Mouse (Mus musculus): ENCODE measurements around the gene Rtl10. TPM values are rescaled to one million over a fixed set of nuclear protein-coding genes. Genes with fewer than 3 reads are reported as not detected.
A peak's percentile ranks its signal among the peaks of the same experiment; 100 is the strongest.

Gene Rtl10
- polyA plus RNA-seq, 1 experiment from 2014 or later: 1.5 TPM

DNA sequence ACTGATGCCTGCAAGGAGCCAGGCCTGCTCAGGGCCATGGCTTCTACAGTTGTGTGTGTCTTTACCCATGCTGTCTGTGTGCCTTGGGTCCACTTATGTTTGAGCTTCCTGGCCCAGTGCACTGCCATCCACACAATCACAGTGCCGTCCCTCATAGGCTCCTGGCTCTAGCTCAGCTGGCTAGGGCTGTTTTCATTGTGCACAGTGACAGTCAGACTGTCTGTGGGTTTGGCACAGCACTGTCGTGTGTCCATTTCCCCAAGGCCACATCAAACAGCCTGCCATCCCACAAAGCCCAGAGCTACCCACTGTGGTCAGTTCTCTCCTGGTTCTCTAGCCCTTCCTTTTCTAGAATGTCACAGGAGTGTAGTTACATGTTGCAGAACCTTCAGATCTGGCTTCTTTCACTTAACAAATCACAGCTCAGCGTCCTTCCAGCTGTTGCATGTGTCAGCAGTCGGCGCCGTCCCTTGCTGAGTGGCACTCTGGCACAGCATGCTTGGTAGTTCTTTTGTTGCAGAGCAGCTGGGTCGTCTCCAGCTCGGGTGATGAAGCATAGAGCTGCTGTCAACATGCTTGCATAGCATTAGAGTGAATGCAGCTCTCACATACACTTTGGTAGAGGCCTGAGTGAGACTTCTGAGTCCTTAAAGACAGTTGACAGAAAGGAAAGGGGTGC, 44.6 kb downstream of the Rtl10 start:
- ATAC-seq (ENCODE audit: insufficient number of reproducible peaks, insufficient read depth, low FRiP score, low read depth): peak; percentile 61; the same call in 1 of the 2 replicates
- Histone ChIP-seq H3K9ac (ENCODE audit: low read length) (no peak overlapping the region), H3K4me3 (ENCODE audit: control insufficient read depth in 1 of 2, insufficient read depth in 1 of 2, low read depth in 1 of 2, low read length in 2 of 2) (no peak overlapping the region), H3K36me3 (ENCODE audit: control insufficient read depth, insufficient read depth, low read length) (no peaks in the 10 kb centered on the region), H3K4me1 (ENCODE audit: control insufficient read depth in 2 of 2, insufficient read depth in 2 of 2, low read length in 2 of 2) (peaks cover 10 to 12% of the 10 kb centered on the region in 2 experiments), H3K27me3 (ENCODE audit: control insufficient read depth, insufficient read depth, low read length) (peaks cover 6% of the 10 kb centered on the region; the same call in 1 of the 2 replicates), H3K4me2 (ENCODE audit: low read length) (no peak overlapping the region), H3K27ac (replicated peaks in 1 of 2; ENCODE audit: control insufficient read depth in 1 of 2, insufficient read depth in 1 of 2, low read depth in 2 of 2, low read length in 2 of 2) (no peak overlapping the region), H3K9me3 (ENCODE audit: control insufficient read depth, low read length) (no peaks in the 10 kb centered on the region)
- whole genome bisulfite sequencing: 33% methylated on average over 8 of the region's 8 CpGs

DNA sequence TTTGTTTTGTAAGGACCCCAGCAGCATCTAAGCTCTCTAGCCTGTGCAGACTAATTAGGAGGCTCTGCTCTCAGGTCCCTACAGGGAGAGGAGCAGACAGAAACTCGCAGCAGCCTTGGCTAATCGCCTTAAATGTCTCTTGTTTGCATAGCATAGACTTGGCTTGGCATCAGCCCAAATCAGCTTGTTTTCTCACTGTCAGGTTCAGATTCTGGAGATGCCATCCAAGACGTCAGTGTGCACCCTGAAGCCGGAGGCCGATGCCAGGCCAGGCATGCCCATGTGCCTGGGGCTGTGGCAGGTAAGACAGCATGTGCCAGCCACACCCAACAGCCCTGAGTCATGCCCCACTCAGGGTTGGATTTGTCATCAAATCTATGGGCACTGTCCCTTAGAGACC, 49.2 kb downstream of the Rtl10 start:
- no peaks in the 10 kb centered on the region for H3K9me3 ChIP-seq (ENCODE audit: control insufficient read depth, low read length)
- ATAC-seq (ENCODE audit: insufficient number of reproducible peaks, insufficient read depth, low FRiP score, low read depth): no peak
- peaks cover 2% of the 10 kb centered on the region; the same call in 1 of the 2 replicates for H3K27me3 ChIP-seq (ENCODE audit: control insufficient read depth, insufficient read depth, low read length)
- no peak overlapping the region for H3K27ac ChIP-seq (replicated peaks in 1 of 2; ENCODE audit: control insufficient read depth in 1 of 2, insufficient read depth in 1 of 2, low read depth in 2 of 2, low read length in 2 of 2)
- H3K36me3 ChIP-seq (ENCODE audit: control insufficient read depth, insufficient read depth, low read length): no peaks in the 10 kb centered on the region
- H3K9ac ChIP-seq (ENCODE audit: low read length): no peak overlapping the region
- WGBS: 71% methylated on average over 5 of the region's 5 CpGs
- no peak overlapping the region for H3K4me2 ChIP-seq (ENCODE audit: low read length)
- H3K4me1 ChIP-seq (ENCODE audit: control insufficient read depth in 2 of 2, insufficient read depth in 2 of 2, low read length in 2 of 2): peaks cover 10 to 12% of the 10 kb centered on the region in 2 experiments
- H3K4me3 ChIP-seq (ENCODE audit: control insufficient read depth in 1 of 2, insufficient read depth in 1 of 2, low read depth in 1 of 2, low read length in 2 of 2): no peak overlapping the region

Other genes with a start within 250 kb of the Rtl10 start
- gene Gm49776, start 240.6 kb upstream of the Rtl10 start, polyA plus RNA-seq (2014; fragmentation: Nextera tagmentation; extraction: Ambion mirVana): 0.88 and 3.6 TPM in 2 replicates
- 20.9 and 22.0 TPM in 2 replicates for gene Dgcr8, start 209.7 kb upstream of the Rtl10 start, polyA plus RNA-seq (2014; fragmentation: Nextera tagmentation; extraction: Ambion mirVana)
- gene Tango2, start 150.8 kb upstream of the Rtl10 start, polyA plus RNA-seq (2014; fragmentation: Nextera tagmentation; extraction: Ambion mirVana): 65.0 and 67.9 TPM in 2 replicates
- 31.8 and 32.3 TPM in 2 replicates for gene Arvcf, start 150.7 kb upstream of the Rtl10 start, polyA plus RNA-seq (2014; fragmentation: Nextera tagmentation; extraction: Ambion mirVana)
- gene Txnrd2, start 72.5 kb upstream of the Rtl10 start, polyA plus RNA-seq (2014; fragmentation: Nextera tagmentation; extraction: Ambion mirVana): 34.0 and 34.7 TPM in 2 replicates
- gene Comt, start 72.0 kb upstream of the Rtl10 start, polyA plus RNA-seq (2014; fragmentation: Nextera tagmentation; extraction: Ambion mirVana): 110 and 112 TPM in 2 replicates
- 9.3 and 9.7 TPM in 2 replicates for gene Gnb1l, start 188 bp upstream of the Rtl10 start, polyA plus RNA-seq (2014; fragmentation: Nextera tagmentation; extraction: Ambion mirVana)
- 0.20 and 0.80 TPM in 2 replicates for gene Tbx1, start 91.8 kb downstream of the Rtl10 start, polyA plus RNA-seq (2014; fragmentation: Nextera tagmentation; extraction: Ambion mirVana)
- 3.4 and 4.5 TPM in 2 replicates for gene Gp1bb, start 123.5 kb downstream of the Rtl10 start, polyA plus RNA-seq (2014; fragmentation: Nextera tagmentation; extraction: Ambion mirVana)
- 0.97 and 1.1 TPM in 2 replicates for gene Gm49601, start 127.5 kb downstream of the Rtl10 start, polyA plus RNA-seq (2014; fragmentation: Nextera tagmentation; extraction: Ambion mirVana)
- gene Sept5, start 131.1 kb downstream of the Rtl10 start, polyA plus RNA-seq (2014; fragmentation: Nextera tagmentation; extraction: Ambion mirVana): 5.8 and 7.3 TPM in 2 replicates

Data from heart, embryonic 14.5 days (tissue).